Mouse (Mus musculus): ENCODE measurements around the gene Baz1b. TPM values are rescaled to one million over a fixed set of nuclear protein-coding genes. Genes with fewer than 3 reads are reported as not detected.

Gene Baz1b
- total RNA-seq, 2 experiments from 2014 or later = 60.9 to 85.3 TPM

DNA sequence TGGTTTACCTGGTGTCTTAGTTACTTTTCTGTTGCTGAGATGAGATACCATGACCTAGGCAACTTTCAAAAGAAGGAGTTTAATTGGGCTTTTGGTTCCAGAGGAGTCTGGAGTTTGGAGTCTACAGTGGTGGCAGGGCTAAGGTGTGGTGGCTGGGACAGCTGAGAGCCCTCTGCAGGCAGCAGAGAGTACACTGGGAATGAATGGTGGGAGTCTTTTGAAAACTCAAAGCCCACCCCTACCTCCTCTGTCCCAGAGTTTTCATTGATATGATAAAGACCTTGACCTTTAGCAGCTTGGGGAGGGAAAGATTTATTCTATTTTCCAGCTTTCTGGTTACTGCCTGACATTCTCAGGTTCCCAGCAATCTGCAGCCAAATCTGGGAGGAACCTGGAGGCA, 12.0 kb upstream of the Baz1b start:
- intact Hi-C loops (cut with DNase I) = no loop called here
- no peak for DNase-seq (ENCODE audit: low spot score in 2 of 2)

- intact Hi-C loops (cut with DNase I) = no loop called here
- DNase-seq (ENCODE audit: low spot score in 2 of 2) = no peak
These were observed 8.5 kb upstream of the Baz1b start for GRCm38 (mm10) chr5:135178523-135178922.

GRCm38 (mm10) chr5:135178996-135179395, 8.1 kb upstream of the Baz1b start:
- DNase-seq (ENCODE audit: low spot score in 2 of 2) = peak; percentile 53 to 69
- intact Hi-C loops (cut with DNase I) = no loop called here

- intact Hi-C loops (cut with DNase I) = no loop called here
- no peak for DNase-seq (ENCODE audit: low spot score in 2 of 2)
These were observed 7.4 kb upstream of the Baz1b start for GRCm38 (mm10) chr5:135179616-135180015.

- DNase-seq (ENCODE audit: low spot score in 2 of 2) = no peak
- intact Hi-C loops (cut with DNase I) = no loop called here
These were observed 6.3 kb upstream of the Baz1b start for GRCm38 (mm10) chr5:135180796-135181195.

DNA sequence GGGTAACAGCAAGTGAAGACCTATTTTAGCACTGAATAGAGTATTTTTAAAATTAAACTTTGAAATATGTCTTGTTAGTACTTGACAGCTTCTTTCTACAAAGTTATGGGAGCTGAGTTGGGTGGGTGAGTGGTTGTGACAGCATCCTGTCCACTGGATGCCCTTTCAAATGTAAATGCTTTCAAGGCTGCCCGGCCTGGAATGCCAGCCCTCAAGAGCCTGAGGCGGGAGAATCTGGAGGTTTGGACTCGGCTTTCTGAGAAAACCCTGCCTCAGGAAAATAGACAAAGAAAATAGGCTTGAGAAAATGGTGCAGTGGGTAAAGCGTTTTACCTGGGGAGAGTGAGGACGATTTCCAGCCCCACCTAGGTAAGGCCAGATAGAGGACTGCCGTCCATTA, 5.3 kb upstream of the Baz1b start:
- intact Hi-C loops (cut with DNase I) = no loop called here

GRCm38 (mm10) chr5:135183131-135183861, 3.8 kb upstream of the Baz1b start:
- intact Hi-C loops (cut with DNase I) = no loop called here
- peak; percentile 56 to 68 for DNase-seq (ENCODE audit: low spot score in 2 of 2)

More for the DNA sequence above, 5.3 kb upstream of the Baz1b start:
- DNase-seq (ENCODE audit: low spot score in 2 of 2) = no peak

GRCm38 (mm10) chr5:135185016-135185415, 2.0 kb upstream of the Baz1b start:
- DNase-seq (ENCODE audit: low spot score in 2 of 2) = no peak
- intact Hi-C loops (cut with DNase I) = loop anchor here (5.0 kb wide), 1 partner anchor 178 kb away; the partner anchor contains the start of gene Abhd11

GRCm38 (mm10) chr5:135185596-135185995, 1.5 kb upstream of the Baz1b start:
- DNase-seq (ENCODE audit: low spot score in 2 of 2) = no peak
- intact Hi-C loops (cut with DNase I) = loop anchor here (5.0 kb wide), 1 partner anchor 178 kb away; the partner anchor contains the start of gene Abhd11

DNA sequence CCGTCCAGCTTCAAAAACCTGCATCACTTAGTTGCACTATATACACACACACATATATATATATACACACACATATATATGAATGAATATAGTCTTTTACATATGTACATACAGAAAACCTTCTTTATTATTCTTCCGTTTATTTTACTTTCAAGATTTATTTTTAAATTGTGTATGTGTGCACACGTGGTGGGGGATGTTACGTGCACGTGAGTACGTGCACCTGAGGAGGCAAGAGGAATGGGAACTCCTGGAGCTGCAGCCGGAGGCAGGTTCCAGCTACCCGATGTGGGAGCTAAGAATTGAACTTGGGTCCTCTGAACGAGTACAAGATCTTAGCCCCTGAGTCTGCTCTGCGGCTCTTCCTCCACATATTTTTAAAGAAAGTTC, 838 bp upstream of the Baz1b start:
- intact Hi-C loops (cut with DNase I) = loop anchor here (2.0 to 5.0 kb wide), 2 partner anchors 37 to 179 kb away; partner anchors contain the start of genes Abhd11 and Tbl2
- DNase-seq (ENCODE audit: low spot score in 2 of 2) = no peak

GRCm38 (mm10) chr5:135187349-135188213, 517 bp downstream of the Baz1b start:
- intact Hi-C loops (cut with DNase I) = loop anchor here (1.0 to 5.0 kb wide), 3 partner anchors 19 to 180 kb away; partner anchors contain the start of genes Abhd11, Bcl7b and Tbl2

DNA sequence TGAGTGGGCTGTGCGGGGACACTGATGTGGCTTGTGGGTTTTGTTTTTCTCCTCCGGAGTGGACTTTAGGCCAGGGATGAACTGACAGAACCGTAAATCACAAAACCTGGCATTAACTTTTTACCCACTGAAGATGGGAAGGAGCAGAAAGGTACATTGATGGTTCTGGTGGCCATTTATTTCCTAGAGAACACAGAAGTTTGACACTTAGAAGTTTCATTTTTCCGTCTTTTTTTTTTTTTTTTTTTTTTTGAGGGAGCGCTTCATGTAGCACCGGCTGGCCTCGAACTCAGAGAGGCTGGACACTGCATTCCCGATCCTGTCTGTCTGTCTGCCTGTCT, 1.1 kb downstream of the Baz1b start:
- no peak for DNase-seq (ENCODE audit: low spot score in 2 of 2)
- intact Hi-C loops (cut with DNase I) = loop anchor here (5.0 kb wide), 1 partner anchor 181 kb away; the partner anchor contains the start of gene Abhd11

More at GRCm38 (mm10) chr5:135187349-135188213, 517 bp downstream of the Baz1b start:
- DNase-seq (ENCODE audit: low spot score in 2 of 2) = peak in 1 of 2 experiments; percentile 55

GRCm38 (mm10) chr5:135189281-135190022, 2.4 kb downstream of the Baz1b start:
- intact Hi-C loops (cut with DNase I) = loop anchor here (5.0 kb wide), 2 partner anchors 112 to 182 kb away; partner anchors contain the start of genes Abhd11 and Vps37d
- DNase-seq (ENCODE audit: low spot score in 2 of 2) = no peak

DNA sequence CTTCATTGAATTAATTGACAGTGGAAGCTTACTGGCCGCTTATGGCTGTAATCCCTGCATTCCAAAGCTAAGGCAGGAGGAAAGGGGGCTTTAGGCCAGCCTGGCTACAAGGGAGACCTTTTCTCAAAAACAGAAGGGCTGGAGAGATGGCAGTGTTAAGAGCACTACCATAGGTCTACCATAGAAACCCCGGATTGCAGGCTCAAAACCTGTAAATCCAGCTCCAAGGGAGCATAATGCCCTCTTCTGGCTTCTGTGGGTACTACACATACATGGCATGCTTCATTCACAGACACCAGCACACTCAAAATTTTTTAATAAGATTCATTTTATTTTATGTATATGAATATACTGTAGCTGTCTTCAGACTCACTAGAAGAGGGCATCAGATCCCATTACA, 4.6 kb downstream of the Baz1b start:
- intact Hi-C loops (cut with DNase I) = loop anchor here (1.0 to 5.0 kb wide), 2 partner anchors 73 to 114 kb away; partner anchors contain the start of gene Vps37d
- peak; percentile 48 to 59 for DNase-seq (ENCODE audit: low spot score in 2 of 2)

GRCm38 (mm10) chr5:135192431-135192830, 5.4 kb downstream of the Baz1b start:
- DNase-seq (ENCODE audit: low spot score in 2 of 2) = no peak
- intact Hi-C loops (cut with DNase I) = loop anchor here (5.0 kb wide), 1 partner anchor 115 kb away; the partner anchor contains the start of gene Vps37d

DNA sequence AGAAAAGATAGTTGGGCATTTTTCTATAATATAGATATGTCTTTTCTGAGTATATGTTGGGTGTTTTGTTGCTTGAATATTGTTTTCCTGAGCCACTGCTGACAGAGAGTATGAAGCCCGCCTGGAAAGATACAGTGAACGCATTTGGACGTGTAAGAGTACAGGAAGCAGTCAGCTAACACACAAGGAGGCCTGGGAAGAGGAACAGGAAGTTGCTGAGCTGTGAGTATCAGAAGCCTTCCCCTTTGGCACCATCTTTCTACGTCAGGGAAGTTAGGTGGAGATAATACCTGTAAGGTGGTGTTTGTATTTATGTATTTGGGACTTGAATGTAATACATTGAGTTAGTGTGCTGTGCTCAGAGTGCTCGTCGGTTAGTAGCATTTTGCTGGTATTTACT, 9.3 kb downstream of the Baz1b start:
- intact Hi-C loops (cut with DNase I) = no loop called here
- DNase-seq (ENCODE audit: low spot score in 2 of 2) = no peak

DNA sequence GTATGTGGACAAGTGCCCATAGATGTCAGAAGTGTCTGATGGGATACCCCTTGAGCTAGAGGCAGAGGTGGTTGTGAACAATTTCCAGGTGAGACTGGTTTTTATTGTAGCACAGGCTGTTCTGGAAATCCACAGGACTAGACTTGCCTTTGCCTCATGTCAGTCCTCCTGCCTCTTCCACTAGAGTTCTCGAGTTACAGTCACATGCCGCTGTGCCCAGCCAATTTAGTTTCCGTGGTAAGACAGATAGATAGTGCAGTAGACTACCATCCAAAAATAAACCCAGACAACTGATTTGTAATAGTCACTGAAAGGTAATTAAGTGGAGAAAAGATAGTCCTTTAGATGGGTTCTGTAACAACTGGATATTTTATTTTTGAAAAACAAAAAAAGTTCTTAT, 15.7 kb downstream of the Baz1b start:
- DNase-seq (ENCODE audit: low spot score in 2 of 2) = no peak
- intact Hi-C loops (cut with DNase I) = no loop called here

- no peak for DNase-seq (ENCODE audit: low spot score in 2 of 2)
- intact Hi-C loops (cut with DNase I) = no loop called here
These were observed 21.1 kb downstream of the Baz1b start for GRCm38 (mm10) chr5:135208197-135208596.

- DNase-seq (ENCODE audit: low spot score in 2 of 2) = no peak
- intact Hi-C loops (cut with DNase I) = no loop called here
These were observed 29.8 kb downstream of the Baz1b start for GRCm38 (mm10) chr5:135216871-135217270.

GRCm38 (mm10) chr5:135220941-135221340, 33.9 kb downstream of the Baz1b start:
- no peak for DNase-seq (ENCODE audit: low spot score in 2 of 2)
- intact Hi-C loops (cut with DNase I) = no loop called here
